Mouse (Mus musculus): ENCODE measurements at regions not wholly inside any gene's neighbourhood (a gene's known extent, or its start where the extent isn't known, plus 50 kb on each side); places are given as distances from the start of the nearest gene placed in this dataset.
"Not testable (repeated sequence)": the region's sequence is repeated elsewhere in the genome, so short reads cannot be mapped to it uniquely, and the experiment has no call there.

- peak; percentile 19; the same call in 1 of the 2 replicates for TF ChIP-seq CTCF (conservative IDR thresholded peaks at IDR 0.05)
- DNase-seq (ENCODE audit: low spot score in 2 of 2); H3K27ac ChIP-seq; H3K4me3 ChIP-seq: not testable (repeated sequence)
Measured at GRCm38 (mm10) chr7:64015136-64015535, 76.4 kb upstream of the Klf13 start.

- Histone ChIP-seq H3K27ac (no peak overlapping the region), H3K4me3 (no peak overlapping the region)
- DNase-seq (ENCODE audit: low spot score in 2 of 2): no peak
- no peak for TF ChIP-seq CTCF (conservative IDR thresholded peaks at IDR 0.05)
Measured at GRCm38 (mm10) chr7:64014227-64014626, 75.5 kb upstream of the Klf13 start.

- Histone ChIP-seq H3K4me3 (no peak overlapping the region), H3K27ac (no peak overlapping the region)
- DNase-seq (ENCODE audit: low spot score in 2 of 2): no peak
- TF ChIP-seq CTCF (conservative IDR thresholded peaks at IDR 0.05): no peak
Measured at GRCm38 (mm10) chr7:64013023-64013547, 74.4 kb upstream of the Klf13 start.

- Histone ChIP-seq H3K27ac (no peak overlapping the region), H3K4me3 (no peak overlapping the region)
- DNase-seq (ENCODE audit: low spot score in 2 of 2): no peak
- no peak for TF ChIP-seq CTCF (conservative IDR thresholded peaks at IDR 0.05)
Measured at GRCm38 (mm10) chr7:64012268-64012601, 73.5 kb upstream of the Klf13 start.

- Histone ChIP-seq H3K4me3 (no peak overlapping the region), H3K27ac (no peak overlapping the region)
- TF ChIP-seq CTCF (conservative IDR thresholded peaks at IDR 0.05): no peak
- DNase-seq (ENCODE audit: low spot score in 2 of 2): no peak
Measured at GRCm38 (mm10) chr7:64011563-64012267, 73.0 kb upstream of the Klf13 start.

- no peak for TF ChIP-seq CTCF (conservative IDR thresholded peaks at IDR 0.05)
- Histone ChIP-seq H3K4me3 (no peak overlapping the region), H3K27ac (no peak overlapping the region)
- no peak for DNase-seq (ENCODE audit: low spot score in 2 of 2)
Measured at GRCm38 (mm10) chr7:64010640-64011039, 71.9 kb upstream of the Klf13 start.

- H3K4me3 ChIP-seq: no peak overlapping the region
- DNase-seq (ENCODE audit: low spot score in 2 of 2): no peak
- no peak overlapping the region for H3K27ac ChIP-seq
- no peak for TF ChIP-seq CTCF (conservative IDR thresholded peaks at IDR 0.05)
Measured at GRCm38 (mm10) chr7:64007766-64008165, 69.1 kb upstream of the Klf13 start.

- H3K27ac ChIP-seq: no peak overlapping the region
- H3K4me3 ChIP-seq: no peak overlapping the region
- TF ChIP-seq CTCF (conservative IDR thresholded peaks at IDR 0.05): no peak
- DNase-seq (ENCODE audit: low spot score in 2 of 2): no peak
Measured at GRCm38 (mm10) chr7:64006935-64007334, 68.2 kb upstream of the Klf13 start.

GRCm38 (mm10) chr7:64005765-64006164 lies 67.0 kb upstream of the Klf13 start:
- no peak for TF ChIP-seq CTCF (conservative IDR thresholded peaks at IDR 0.05)
- Histone ChIP-seq H3K4me3 (no peak overlapping the region), H3K27ac (no peak overlapping the region)
- no peak for DNase-seq (ENCODE audit: low spot score in 2 of 2)

- no peak for TF ChIP-seq CTCF (conservative IDR thresholded peaks at IDR 0.05)
- DNase-seq (ENCODE audit: low spot score in 2 of 2): peak in 1 of 2 experiments; percentile 23
- no peak overlapping the region for H3K4me3 ChIP-seq
- H3K27ac ChIP-seq: no peak overlapping the region
Measured at GRCm38 (mm10) chr7:64003904-64004303, 65.2 kb upstream of the Klf13 start.

- Histone ChIP-seq H3K4me3 (no peak overlapping the region), H3K27ac (no peak overlapping the region)
- TF ChIP-seq CTCF (conservative IDR thresholded peaks at IDR 0.05): no peak
- DNase-seq (ENCODE audit: low spot score in 2 of 2): peak in 1 of 2 experiments; percentile 11
Measured at GRCm38 (mm10) chr7:64001611-64002111, 62.9 kb upstream of the Klf13 start.

- H3K27ac ChIP-seq: 0 out of 2 replicates have a peak overlapping the region, but pooled peaks have one; percentile 7
- TF ChIP-seq CTCF (conservative IDR thresholded peaks at IDR 0.05): no peak
- no peak for DNase-seq (ENCODE audit: low spot score in 2 of 2)
- no peak overlapping the region for H3K4me3 ChIP-seq
Measured at GRCm38 (mm10) chr7:63998995-63999960, 60.6 kb upstream of the Klf13 start.

GRCm38 (mm10) chr7:63997997-63998396 lies 59.3 kb upstream of the Klf13 start:
- TF ChIP-seq CTCF (conservative IDR thresholded peaks at IDR 0.05): no peak
- DNase-seq (ENCODE audit: low spot score in 2 of 2): no peak
- Histone ChIP-seq H3K4me3 (no peak overlapping the region), H3K27ac (no peak overlapping the region)

All from layer of hippocampus, adult 2 months (tissue).